Mouse (Mus musculus) midbrain, embryonic 15.5 days (tissue): ENCODE data around the gene Gm20388. TPM values are rescaled to one million over a fixed set of nuclear protein-coding genes. Genes with fewer than 3 reads are reported as not detected.
A peak's percentile ranks its signal among the peaks of the same experiment; 100 is the strongest.

Source experiments
- ATAC-seq: fragments of 200-750 bp; cut with Nextera tagmentation; replicated peaks from 2 replicates; pipeline ENCODE4 v1.8.0; 2017; ENCODE audit warnings: moderate TSS enrichment
- H3K27ac ChIP-seq: fragments of 300-500 bp; sonication (generic); 2 replicates; pipeline ENCODE4 v1.5.1; 2015; ENCODE audit warnings: mild to moderate bottlenecking, inconsistent platforms
- H3K27me3 ChIP-seq: fragments of 300-500 bp; sonication (generic); replicated peaks from 2 replicates; pipeline ENCODE4 v1.6.1; 2015; ENCODE audit warnings: inconsistent platforms
- H3K36me3 ChIP-seq: fragments of 300-500 bp; sonication (generic); replicated peaks from 2 replicates; pipeline ENCODE4 v1.6.1; 2015; ENCODE audit warnings: inconsistent platforms
- H3K4me1 ChIP-seq: fragments of 300-500 bp; sonication (generic); 2 replicates; pipeline ENCODE4 v1.6.1; 2015; ENCODE audit warnings: inconsistent platforms
- H3K4me2 ChIP-seq: fragments of 300-500 bp; sonication (generic); 2 replicates; pipeline ENCODE4 v1.6.1; 2015; ENCODE audit warnings: inconsistent platforms, mild to moderate bottlenecking, moderate library complexity
- H3K4me3 ChIP-seq: fragments of 300-500 bp; sonication (generic); 2 replicates; pipeline ENCODE4 v1.5.1; 2015; ENCODE audit warnings: mild to moderate bottlenecking, inconsistent platforms
- H3K9ac ChIP-seq: fragments of 300-500 bp; sonication (generic); 2 replicates; pipeline ENCODE4 v1.6.1; 2015; ENCODE audit warnings: mild to moderate bottlenecking, inconsistent platforms
- H3K9me3 ChIP-seq: fragments of 300-500 bp; sonication (generic); 2 replicates; pipeline ENCODE4 v1.6.1; 2016; ENCODE audit warnings: inconsistent platforms
- WGBS: fragments of 180-500 bp; shearing (Covaris S2); methylation state at CpG from one replicate; pipeline ENCODE4 v1.1.7; 2015; ENCODE audit warnings: mixed read lengths; 5-methylcytosine and 5-hydroxymethylcytosine counted together
- polyA plus RNA-seq: library from polyadenylated mRNA; unstranded; fragments of >200 nt; fragmentation: Nextera tagmentation; extraction: Ambion mirVana; gene quantifications from 2 replicates; pipeline ENCODE4 v1.2.1, GENCODE M21; 2015

Gene Gm20388
- polyA plus RNA-seq, 1 experiment from 2014 or later, result 5.6 TPM

DNA sequence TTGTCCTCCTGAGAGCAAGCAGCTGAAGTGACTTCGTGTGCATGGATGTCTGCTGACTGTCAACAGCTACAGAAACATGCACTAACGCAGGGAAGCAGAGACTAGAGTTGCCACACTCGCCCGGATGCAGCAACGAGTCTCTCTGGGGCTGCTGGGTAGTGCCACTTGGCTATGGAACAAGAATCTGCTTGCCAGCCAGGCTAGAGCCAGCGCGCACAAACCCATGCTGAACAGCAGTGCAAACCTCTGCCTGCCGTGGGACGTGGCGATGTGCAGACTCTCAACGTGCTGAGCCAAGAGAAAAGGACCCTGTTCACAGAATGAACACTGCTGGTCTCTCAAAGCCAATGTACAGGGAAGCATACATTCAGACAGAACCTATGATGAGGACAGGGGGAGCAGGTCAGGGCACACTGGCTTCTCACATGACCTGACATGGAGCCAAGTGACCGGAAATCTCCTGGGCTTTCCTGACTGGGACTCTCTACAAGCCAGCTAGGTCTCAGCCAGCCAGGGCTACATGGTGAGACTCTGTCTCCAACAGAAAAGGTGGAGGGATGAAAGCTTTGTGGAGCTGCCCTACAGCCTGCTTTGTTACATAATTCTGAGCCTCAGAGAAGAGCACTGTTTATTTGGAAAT, 1901.4 kb downstream of the Gm20388 start:
- ATAC-seq, result no peak
- no peaks in the 10 kb centered on the region for H3K27me3 ChIP-seq
- H3K4me2 ChIP-seq, result no peak overlapping the region
- H3K4me1 ChIP-seq, result no peaks in the 10 kb centered on the region
- H3K9ac ChIP-seq, result no peak overlapping the region
- 96% methylated on average over 12 of the region's 12 CpGs for WGBS
- H3K36me3 ChIP-seq, result peaks cover 6% of the 10 kb centered on the region; the same call in 1 of the 2 replicates
- H3K9me3 ChIP-seq, result no peaks in the 10 kb centered on the region
- H3K27ac ChIP-seq, result no peak overlapping the region
- no peak overlapping the region for H3K4me3 ChIP-seq

DNA sequence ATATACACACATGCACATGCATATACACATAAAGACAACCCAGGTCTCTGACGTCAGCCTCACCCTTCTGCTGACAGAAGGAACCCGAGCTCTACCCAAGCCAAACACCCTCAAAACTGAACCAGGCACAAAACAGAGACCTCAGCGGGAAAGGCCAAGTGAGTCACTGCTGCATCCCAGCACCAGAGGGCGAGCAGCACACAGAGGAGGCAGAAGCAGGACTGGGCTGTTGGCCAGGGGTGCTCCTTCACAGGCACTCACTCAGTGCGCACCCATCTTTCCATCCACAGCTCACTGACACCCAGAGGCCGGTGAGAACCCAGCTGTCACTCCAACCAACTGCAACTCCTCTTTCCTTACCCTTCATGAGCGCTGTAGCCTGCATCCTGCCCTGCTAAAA, 1907.6 kb downstream of the Gm20388 start:
- no peak overlapping the region for H3K4me2 ChIP-seq
- no peak overlapping the region for H3K9ac ChIP-seq
- H3K4me3 ChIP-seq, result no peak overlapping the region
- H3K27ac ChIP-seq, result no peak overlapping the region
- H3K4me1 ChIP-seq, result no peaks in the 10 kb centered on the region
- H3K9me3 ChIP-seq, result no peaks in the 10 kb centered on the region
- 86% methylated on average over 7 of the region's 7 CpGs for WGBS
- no peaks in the 10 kb centered on the region for H3K27me3 ChIP-seq
- H3K36me3 ChIP-seq, result peaks cover 12% of the 10 kb centered on the region
- ATAC-seq, result no peak

DNA sequence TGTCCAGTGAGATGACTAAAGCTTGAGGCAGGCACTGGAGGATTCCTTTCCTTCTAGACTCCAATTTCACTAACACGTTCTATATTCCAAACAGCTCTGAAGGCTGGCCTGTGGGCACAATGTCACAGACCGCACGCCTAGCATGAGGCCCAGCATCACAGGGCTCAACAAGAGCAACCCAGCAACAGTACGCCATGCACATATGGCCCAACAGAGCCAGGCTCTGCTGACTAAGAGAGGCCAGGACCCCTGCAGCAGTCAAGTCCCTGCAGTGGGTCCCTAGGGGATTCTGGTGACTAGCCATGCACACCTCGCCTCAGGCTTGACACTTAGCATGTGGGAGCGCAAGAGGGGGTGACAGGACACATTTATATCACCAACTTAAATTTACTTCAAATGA, 1910.2 kb downstream of the Gm20388 start:
- no peak overlapping the region for H3K4me3 ChIP-seq
- no peak for ATAC-seq
- H3K4me2 ChIP-seq, result no peak overlapping the region
- H3K4me1 ChIP-seq, result no peaks in the 10 kb centered on the region
- no peaks in the 10 kb centered on the region for H3K27me3 ChIP-seq
- H3K9me3 ChIP-seq, result no peaks in the 10 kb centered on the region
- H3K9ac ChIP-seq, result no peak overlapping the region
- WGBS, result 94% methylated on average over 6 of the region's 6 CpGs
- H3K27ac ChIP-seq, result no peak overlapping the region
- peaks cover 12% of the 10 kb centered on the region for H3K36me3 ChIP-seq

DNA sequence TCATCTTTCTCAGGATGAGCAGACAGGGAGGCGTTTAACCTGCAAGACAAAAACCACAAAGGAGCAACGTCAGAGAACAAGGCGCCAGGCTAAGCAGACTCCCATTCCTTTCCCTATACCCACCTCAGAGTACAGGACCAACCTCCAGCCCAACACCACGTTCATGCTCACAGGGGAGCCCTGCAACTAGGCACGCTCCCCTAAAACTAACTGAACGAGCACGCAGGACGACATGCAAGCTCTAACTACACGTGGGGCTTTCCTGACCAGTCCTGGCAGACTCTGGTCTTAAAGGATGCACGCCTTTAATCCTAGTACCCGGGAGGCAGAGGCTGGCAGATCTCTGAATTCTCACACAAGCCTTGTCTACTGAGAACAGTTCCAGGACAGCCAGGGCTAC, 1910.7 kb downstream of the Gm20388 start:
- Histone ChIP-seq H3K4me1 (no peaks in the 10 kb centered on the region), H3K4me2 (no peak overlapping the region), H3K27me3 (no peaks in the 10 kb centered on the region), H3K27ac (no peak overlapping the region), H3K9ac (no peak overlapping the region), H3K36me3 (peaks cover 12% of the 10 kb centered on the region; the same call in 1 of the 2 replicates), H3K9me3 (no peaks in the 10 kb centered on the region), H3K4me3 (no peak overlapping the region)
- WGBS, result 90% methylated on average over 11 of the region's 11 CpGs
- no peak for ATAC-seq

DNA sequence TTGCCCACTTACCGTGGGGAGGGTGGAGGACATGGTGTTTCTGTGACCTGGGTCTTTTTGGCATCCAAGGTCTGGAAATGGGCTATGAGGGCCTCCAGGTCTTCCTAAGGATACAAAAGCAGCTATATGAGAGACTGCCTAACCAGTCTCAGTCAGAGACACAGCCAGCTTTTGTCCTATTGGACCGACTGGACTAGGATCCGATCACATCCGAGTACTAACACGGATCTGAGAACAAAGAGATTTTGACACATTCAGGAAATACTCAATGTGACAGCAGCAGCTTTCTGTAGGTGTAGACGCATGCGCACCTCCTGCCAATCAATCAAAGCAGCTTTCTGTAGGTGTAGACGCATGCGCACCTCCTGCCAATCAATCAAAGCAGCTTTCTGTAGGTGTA, 1911.1 kb downstream of the Gm20388 start:
- Histone ChIP-seq H3K9me3 (no peaks in the 10 kb centered on the region), H3K4me2 (no peak overlapping the region), H3K9ac (no peak overlapping the region), H3K4me1 (no peaks in the 10 kb centered on the region), H3K4me3 (no peak overlapping the region), H3K27me3 (no peaks in the 10 kb centered on the region), H3K27ac (no peak overlapping the region), H3K36me3 (peaks cover 12% of the 10 kb centered on the region; the same call in 1 of the 2 replicates)
- ATAC-seq, result no peak
- 91% methylated on average over 9 of the region's 9 CpGs for WGBS

DNA sequence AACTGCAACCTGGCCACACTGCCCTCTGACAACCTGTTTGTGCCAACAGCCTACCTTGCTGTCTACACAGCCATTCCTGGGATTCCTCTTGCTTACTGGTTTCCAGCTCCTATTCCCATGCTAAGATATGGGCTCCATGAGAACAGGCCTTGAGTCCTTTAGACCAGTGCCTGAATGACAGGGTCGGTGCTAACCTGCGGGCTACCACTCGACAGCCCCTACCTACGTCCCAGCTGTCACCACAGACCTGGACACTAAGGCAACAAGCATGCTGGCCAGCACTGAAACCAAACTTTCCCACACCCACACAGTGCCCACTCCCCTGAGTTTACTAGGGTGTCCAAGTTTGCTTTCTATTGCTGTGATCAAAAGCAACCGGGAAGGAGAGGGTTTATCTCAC, 1917.1 kb downstream of the Gm20388 start:
- Histone ChIP-seq H3K4me1 (peaks cover 22% of the 10 kb centered on the region), H3K27ac (no peak overlapping the region), H3K27me3 (no peaks in the 10 kb centered on the region), H3K4me3 (peak overlapping the region; percentile 59; the same call in 1 of the 2 replicates), H3K36me3 (no peaks in the 10 kb centered on the region), H3K9me3 (no peaks in the 10 kb centered on the region), H3K4me2 (peak overlapping the region; percentile 79), H3K9ac (no peak overlapping the region)
- no peak for ATAC-seq
- WGBS, result 95% methylated on average over 5 of the region's 5 CpGs

DNA sequence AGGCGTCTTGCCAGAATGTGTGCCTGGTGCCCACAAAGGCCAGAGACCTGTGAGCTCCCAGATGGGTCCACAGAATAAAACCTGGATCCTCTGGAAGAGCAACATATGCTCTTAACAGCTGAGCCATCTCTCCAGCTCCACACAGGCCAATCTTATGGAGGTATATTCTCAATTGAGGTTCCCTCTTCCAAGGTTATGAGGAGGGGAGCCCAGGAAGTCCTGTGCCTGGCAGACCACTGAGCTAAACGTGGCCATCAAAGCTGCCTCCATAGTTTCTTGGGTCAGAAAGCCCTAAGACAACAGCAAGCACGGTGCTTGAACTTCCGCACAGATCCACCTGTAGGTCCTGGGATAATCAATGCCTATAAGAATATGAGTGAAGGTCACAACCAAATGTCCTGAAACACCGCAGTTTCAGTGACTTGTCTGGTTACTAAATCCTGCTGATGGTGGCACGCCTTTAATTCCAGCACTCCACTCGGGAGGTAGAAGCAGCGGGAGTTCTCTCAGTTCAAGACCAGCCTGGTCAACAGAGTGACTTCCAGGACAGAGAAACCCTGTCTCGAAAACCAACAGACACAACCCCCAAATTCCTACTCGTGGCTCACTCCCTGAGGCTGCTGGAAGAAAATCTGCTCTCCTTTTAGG, 1917.9 kb downstream of the Gm20388 start:
- Histone ChIP-seq H3K4me3 (peak overlapping the region; percentile 59), H3K36me3 (no peaks in the 10 kb centered on the region), H3K9ac (peak overlapping the region; percentile 59), H3K27me3 (no peaks in the 10 kb centered on the region), H3K4me2 (peak overlapping the region; percentile 79), H3K9me3 (no peaks in the 10 kb centered on the region), H3K4me1 (peaks cover 22% of the 10 kb centered on the region), H3K27ac (no peak overlapping the region)
- ATAC-seq, result no peak
- 36% methylated on average over 10 of the region's 10 CpGs for WGBS

DNA sequence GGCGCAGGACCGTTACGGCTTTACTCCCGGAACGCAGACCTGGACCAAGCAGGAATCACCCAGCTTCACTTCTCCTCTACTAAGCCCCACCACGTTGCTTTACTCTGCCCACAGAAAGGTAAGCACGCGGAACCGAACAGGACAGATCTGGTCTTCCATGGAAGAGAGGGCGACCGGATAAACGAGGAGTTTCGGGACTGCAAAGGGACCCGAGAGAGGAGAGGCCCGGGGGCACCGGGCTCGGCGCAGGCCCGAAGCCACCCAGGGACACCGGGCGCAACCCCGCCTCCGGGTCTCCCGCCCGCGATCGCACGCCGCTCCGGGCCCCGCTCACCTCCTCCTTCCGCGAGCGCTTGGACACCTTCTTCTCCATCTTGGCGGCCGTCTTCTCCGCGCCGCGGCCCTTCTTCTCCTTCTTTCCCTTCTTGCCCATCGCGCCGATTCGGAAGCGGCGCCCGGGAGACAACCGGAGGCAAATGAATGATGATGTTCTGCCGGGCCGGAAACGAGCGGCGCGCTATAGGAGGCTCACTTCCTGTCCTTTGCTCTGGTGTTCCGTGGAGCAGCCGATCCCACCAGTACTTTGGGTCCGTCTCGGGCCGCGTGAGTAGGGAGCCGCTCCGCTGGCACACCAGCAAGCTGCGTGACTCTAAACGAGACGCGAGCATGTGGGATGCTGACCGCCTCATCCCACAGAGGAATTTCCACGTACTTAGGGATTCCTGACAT, 1918.6 kb downstream of the Gm20388 start, which contains the start of gene Klhdc4:
TSS of gene Klhdc4 (minus strand) at position 522 of the 729 bp plus-strand sequence.
- WGBS, result under 1% methylated on average over 68 of the region's 68 CpGs
- H3K4me1 ChIP-seq, result peaks cover 22% of the 10 kb centered on the region
- H3K9ac ChIP-seq, result peak within 1 kb of the TSS; percentile 67
- peak within 1 kb of the TSS; percentile 79 for H3K4me2 ChIP-seq
- H3K27ac ChIP-seq, result peak within 1 kb of the TSS; percentile 85
- H3K9me3 ChIP-seq, result no peaks in the 10 kb centered on the region
- peak within 1 kb of the TSS; percentile 59 for H3K4me3 ChIP-seq
- no peaks in the 10 kb centered on the region for H3K36me3 ChIP-seq
- H3K27me3 ChIP-seq, result no peaks in the 10 kb centered on the region
- peak; percentile 98 for ATAC-seq

DNA sequence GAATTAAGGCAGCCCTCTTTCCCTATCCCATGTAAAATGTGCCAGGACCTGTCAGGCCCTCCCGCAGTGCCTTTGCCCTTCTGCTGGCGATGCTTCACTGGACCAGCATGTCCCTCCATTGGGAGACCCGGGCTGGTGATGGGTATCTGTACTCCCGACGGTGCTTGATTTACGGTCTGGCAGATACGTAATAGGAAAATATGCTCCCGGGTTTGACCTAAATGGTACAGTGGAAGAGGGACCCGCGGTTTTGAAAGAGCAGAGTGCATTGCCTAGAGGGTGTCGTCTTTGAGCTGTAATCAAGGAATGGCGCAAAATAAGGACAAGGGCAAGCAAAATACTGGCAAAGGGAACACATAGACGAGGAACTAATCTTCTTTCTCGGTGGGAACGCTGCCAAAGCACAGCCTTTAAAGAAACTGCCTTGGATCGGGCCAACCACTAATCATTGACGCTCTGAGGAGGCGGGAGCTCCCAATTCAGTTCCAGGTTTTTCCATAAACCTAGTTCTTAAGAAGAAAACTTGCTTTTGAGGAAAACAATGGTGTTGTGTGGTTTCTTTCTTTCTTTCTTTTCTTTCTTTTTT, 1919.2 kb downstream of the Gm20388 start:
- Histone ChIP-seq H3K4me2 (peak overlapping the region; percentile 79), H3K4me1 (peaks cover 22% of the 10 kb centered on the region), H3K9me3 (no peaks in the 10 kb centered on the region), H3K4me3 (peak overlapping the region; percentile 59), H3K36me3 (no peaks in the 10 kb centered on the region), H3K27me3 (no peaks in the 10 kb centered on the region), H3K27ac (peak overlapping the region; percentile 85), H3K9ac (peak overlapping the region; percentile 67)
- ATAC-seq, result peak; percentile 81
- WGBS, result 16% methylated on average over 18 of the region's 18 CpGs

DNA sequence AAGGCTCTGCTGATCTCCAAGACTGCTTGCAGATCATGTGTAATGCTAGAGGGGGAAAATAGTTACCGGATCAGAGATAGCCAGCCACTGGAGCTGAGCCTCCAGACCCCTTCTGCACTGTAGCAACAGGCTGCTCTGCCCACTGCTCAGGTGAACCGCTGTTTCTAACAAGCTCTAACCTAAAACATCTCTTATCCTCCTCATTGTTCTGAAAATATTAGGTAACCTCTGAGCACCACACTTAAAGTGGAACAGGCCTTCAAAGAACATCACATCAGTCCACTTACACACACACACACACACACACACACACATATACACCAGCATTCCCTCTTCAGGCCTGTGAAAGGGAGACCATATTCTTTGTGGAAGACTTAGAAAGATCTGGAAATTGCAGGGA, 1921.4 kb downstream of the Gm20388 start:
- no peak for ATAC-seq
- Histone ChIP-seq H3K4me2 (no peak overlapping the region), H3K27me3 (no peaks in the 10 kb centered on the region), H3K4me1 (peaks cover 22% of the 10 kb centered on the region), H3K9me3 (no peaks in the 10 kb centered on the region), H3K4me3 (no peak overlapping the region), H3K36me3 (no peaks in the 10 kb centered on the region), H3K9ac (no peak overlapping the region), H3K27ac (no peak overlapping the region)
- 73% methylated on average over 2 of the region's 2 CpGs for WGBS

DNA sequence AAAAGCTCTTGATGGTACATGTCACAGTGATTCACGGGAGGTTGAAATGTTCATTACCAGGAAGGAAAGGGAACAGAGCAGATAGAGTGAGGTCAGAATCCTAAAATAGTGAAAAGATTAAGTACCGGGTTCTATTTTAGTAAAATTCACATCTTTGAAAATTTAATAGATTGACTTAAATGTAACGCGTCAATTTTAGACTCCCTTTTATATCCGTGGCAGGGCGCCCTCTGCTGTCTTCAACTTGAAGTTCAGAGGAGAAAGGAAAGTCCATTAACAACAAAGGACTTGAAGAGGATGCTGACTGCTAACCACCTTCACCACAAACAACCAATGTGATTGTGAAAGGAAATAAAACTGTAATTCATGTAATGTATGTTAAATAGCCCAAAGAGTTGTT, 1921.9 kb downstream of the Gm20388 start:
- H3K36me3 ChIP-seq, result no peaks in the 10 kb centered on the region
- H3K4me2 ChIP-seq, result no peak overlapping the region
- H3K4me3 ChIP-seq, result no peak overlapping the region
- peaks cover 22% of the 10 kb centered on the region for H3K4me1 ChIP-seq
- H3K9me3 ChIP-seq, result no peaks in the 10 kb centered on the region
- no peak overlapping the region for H3K9ac ChIP-seq
- no peak for ATAC-seq
- H3K27ac ChIP-seq, result no peak overlapping the region
- H3K27me3 ChIP-seq, result no peaks in the 10 kb centered on the region
- WGBS, result 19% methylated on average over 6 of the region's 6 CpGs

DNA sequence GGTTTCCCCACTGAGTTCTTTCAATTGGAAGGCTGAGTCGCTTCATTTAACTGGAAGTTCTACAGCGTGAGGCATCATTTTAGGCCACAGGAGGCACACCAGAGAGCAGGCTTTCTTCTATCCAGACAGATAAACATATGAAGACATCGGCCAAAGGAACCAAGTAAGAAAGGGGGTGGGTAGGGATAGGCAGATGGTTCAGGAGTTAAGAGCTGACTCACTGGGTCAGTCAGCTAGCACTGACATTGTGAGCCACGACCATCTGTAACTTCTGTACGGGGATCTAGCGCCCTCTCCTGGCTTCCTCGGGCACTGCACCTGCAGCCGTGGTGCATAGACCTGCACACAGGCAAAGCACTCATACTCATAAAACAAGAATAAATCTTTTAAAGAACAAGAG, 1930.6 kb downstream of the Gm20388 start:
- Histone ChIP-seq H3K36me3 (no peaks in the 10 kb centered on the region), H3K4me3 (no peak overlapping the region), H3K27me3 (no peaks in the 10 kb centered on the region), H3K4me1 (no peaks in the 10 kb centered on the region), H3K4me2 (no peak overlapping the region), H3K27ac (no peak overlapping the region), H3K9me3 (no peaks in the 10 kb centered on the region), H3K9ac (no peak overlapping the region)
- ATAC-seq, result no peak
- WGBS, result 49% methylated on average over 8 of the region's 8 CpGs
